Mouse (Mus musculus) skeletal muscle tissue, adult 2 months (tissue): ENCODE measurements around the gene 5031439G07Rik.
"Not testable (repeated sequence)": the region's sequence is repeated elsewhere in the genome, so short reads cannot be mapped to it uniquely, and the experiment has no call there.

ENCODE experiments used
- DNase-seq: peaks from one replicate; pipeline ENCODE4 v3.0.0-alpha.2; 2012; ENCODE audit warnings: low read depth, low spot score

5031439G07Rik gene

GRCm38 (mm10) chr15:84987874-84988825 is at the start of gene 5031439G07Rik:
Gene 5031439G07Rik (minus strand): TSS chr15:84988551.
- peak; percentile 96 for DNase-seq

GRCm38 (mm10) chr15:85037343-85037690 is 49.0 kb upstream of the 5031439G07Rik start:
- DNase-seq = no peak

GRCm38 (mm10) chr15:85036566-85037342 is 48.4 kb upstream of the 5031439G07Rik start:
- peak; percentile 94 for DNase-seq

GRCm38 (mm10) chr15:85033916-85034315 is 45.6 kb upstream of the 5031439G07Rik start:
- DNase-seq = not testable (repeated sequence)

GRCm38 (mm10) chr15:85031866-85032265 is 43.5 kb upstream of the 5031439G07Rik start:
- no peak for DNase-seq

GRCm38 (mm10) chr15:85030643-85031042 is 42.3 kb upstream of the 5031439G07Rik start:
- not testable (repeated sequence) for DNase-seq

- DNase-seq = not testable (repeated sequence)
Observed at GRCm38 (mm10) chr15:85028648-85029047, 40.3 kb upstream of the 5031439G07Rik start, which contains the start of gene Fam118a. Gene Fam118a (plus strand): TSS chr15:85028948.

GRCm38 (mm10) chr15:85027740-85028139 is 39.4 kb upstream of the 5031439G07Rik start:
- DNase-seq = no peak

- no peak for DNase-seq
Observed at GRCm38 (mm10) chr15:85026197-85026596, 37.8 kb upstream of the 5031439G07Rik start.

GRCm38 (mm10) chr15:85022211-85022610 is 33.9 kb upstream of the 5031439G07Rik start:
- DNase-seq = no peak

GRCm38 (mm10) chr15:85016951-85017664 is 28.8 kb upstream of the 5031439G07Rik start, which contains the start of gene Upk3a:
Gene Upk3a (plus strand): TSS chr15:85017141.
- DNase-seq = no peak

GRCm38 (mm10) chr15:85015771-85016170 is 27.4 kb upstream of the 5031439G07Rik start:
- DNase-seq = no peak

GRCm38 (mm10) chr15:85012662-85013054 is 24.3 kb upstream of the 5031439G07Rik start:
- DNase-seq = no peak

GRCm38 (mm10) chr15:85011895-85012661 is 23.7 kb upstream of the 5031439G07Rik start:
- no peak for DNase-seq

GRCm38 (mm10) chr15:85009666-85010065 is 21.3 kb upstream of the 5031439G07Rik start:
- no peak for DNase-seq

- peak; percentile 52 for DNase-seq
Observed at GRCm38 (mm10) chr15:85000984-85001982, 12.9 kb upstream of the 5031439G07Rik start.

GRCm38 (mm10) chr15:84999911-85000310 is 11.6 kb upstream of the 5031439G07Rik start:
- DNase-seq = no peak

GRCm38 (mm10) chr15:84997768-84998454 is 9.6 kb upstream of the 5031439G07Rik start:
- DNase-seq = no peak

- DNase-seq = peak; percentile 65
Observed at GRCm38 (mm10) chr15:84995967-84996366, 7.6 kb upstream of the 5031439G07Rik start.
